Mouse (Mus musculus): ENCODE measurements at regions not wholly inside any gene's neighbourhood (a gene's known extent, or its start where the extent isn't known, plus 50 kb on each side); places are given as distances from the start of the nearest gene placed in this dataset.

- H3K4me3 ChIP-seq (ENCODE audit: control insufficient read depth in 1 of 2, insufficient read depth in 1 of 2, low read depth in 2 of 2, low read length in 2 of 2), result no peak overlapping the region
- H3K27me3 ChIP-seq (ENCODE audit: control insufficient read depth in 1 of 2, insufficient read depth in 2 of 2, low read length in 2 of 2), result no peaks in the 10 kb centered on the region
- no peak for TF ChIP-seq CTCF (IDR thresholded peaks at IDR 0.05 in 2 of 3, conservative IDR thresholded peaks at IDR 0.05 in 1 of 3; ENCODE audit: control insufficient read depth in 1 of 3, insufficient read depth in 1 of 3, low read depth in 2 of 3, low read length in 3 of 3, poor library complexity in 1 of 3, severe bottlenecking in 1 of 3)
- no peak for TF ChIP-seq MXI1 (IDR thresholded peaks at IDR 0.05; ENCODE audit: low read depth, low read length)
- no peak for TF ChIP-seq ZKSCAN1 (IDR thresholded peaks at IDR 0.05; ENCODE audit: low read depth, low read length)
- TF ChIP-seq MEF2A (IDR thresholded peaks at IDR 0.05; ENCODE audit: extremely low read depth, insufficient replicate concordance, low read depth, low read length, poor library complexity, severe bottlenecking), result no peak
- no peak for TF ChIP-seq CHD1 (IDR thresholded peaks at IDR 0.05; ENCODE audit: low read depth, low read length)
- TF ChIP-seq ZC3H11A (IDR thresholded peaks at IDR 0.05; ENCODE audit: low read depth, low read length), result no peak
- H3K27ac ChIP-seq (ENCODE audit: control insufficient read depth, low read depth, low read length), result no peak overlapping the region
- H3K9me3 ChIP-seq (replicated peaks; ENCODE audit: insufficient read depth, low read length), result no peaks in the 10 kb centered on the region
- H3K36me3 ChIP-seq (ENCODE audit: control insufficient read depth in 1 of 2, insufficient read depth in 2 of 2, low read length in 2 of 2), result no peaks in the 10 kb centered on the region
- H3K4me1 ChIP-seq (ENCODE audit: control insufficient read depth in 1 of 2, insufficient read depth in 2 of 2, low read length in 2 of 2), result no peaks in the 10 kb centered on the region
- no peaks in the 10 kb centered on the region for H3K79me2 ChIP-seq (ENCODE audit: control insufficient read depth, insufficient read depth, low read length, poor library complexity)
- no peak overlapping the region for H3K9ac ChIP-seq (ENCODE audit: control insufficient read depth, low read depth, low read length, poor library complexity, severe bottlenecking)
- DNase-seq (ENCODE audit: low read depth, low spot score), result no peak
Observed at GRCm38 (mm10) chr9:49987481-49987880, 188.8 kb upstream of the Ncam1 start.

- no peak for DNase-seq (ENCODE audit: low read depth, low spot score)
- TF ChIP-seq RCOR1 (IDR thresholded peaks at IDR 0.05; ENCODE audit: low read depth, low read length) (no peak), GATA1 (IDR thresholded peaks at IDR 0.05; ENCODE audit: low read depth, low read length) (no peak)
- Histone ChIP-seq H3K9me3 (replicated peaks; ENCODE audit: insufficient read depth, low read length) (no peaks in the 10 kb centered on the region), H3K27me3 (ENCODE audit: control insufficient read depth in 1 of 2, insufficient read depth in 2 of 2, low read length in 2 of 2) (no peaks in the 10 kb centered on the region), H3K36me3 (ENCODE audit: control insufficient read depth in 1 of 2, insufficient read depth in 2 of 2, low read length in 2 of 2) (no peaks in the 10 kb centered on the region), H3K4me1 (ENCODE audit: control insufficient read depth in 1 of 2, insufficient read depth in 2 of 2, low read length in 2 of 2) (no peaks in the 10 kb centered on the region), H3K27ac (ENCODE audit: control insufficient read depth, low read depth, low read length) (no peak overlapping the region), H3K79me2 (ENCODE audit: control insufficient read depth, insufficient read depth, low read length, poor library complexity) (no peaks in the 10 kb centered on the region), H3K4me3 (ENCODE audit: control insufficient read depth in 1 of 2, insufficient read depth in 1 of 2, low read depth in 2 of 2, low read length in 2 of 2) (no peak overlapping the region), H3K9ac (ENCODE audit: control insufficient read depth, low read depth, low read length, poor library complexity, severe bottlenecking) (no peak overlapping the region)
Observed at GRCm38 (mm10) chr9:49980344-49981207, 181.9 kb upstream of the Ncam1 start.

GRCm38 (mm10) chr9:49975938-49976671 is 177.4 kb upstream of the Ncam1 start:
- TF ChIP-seq USF1 (IDR thresholded peaks at IDR 0.05; ENCODE audit: low read depth, low read length), result no peak
- Histone ChIP-seq H3K4me3 (ENCODE audit: control insufficient read depth in 1 of 2, insufficient read depth in 1 of 2, low read depth in 2 of 2, low read length in 2 of 2) (no peak overlapping the region), H3K27ac (ENCODE audit: control insufficient read depth, low read depth, low read length) (no peak overlapping the region), H3K9me3 (replicated peaks; ENCODE audit: insufficient read depth, low read length) (no peaks in the 10 kb centered on the region), H3K4me1 (ENCODE audit: control insufficient read depth in 1 of 2, insufficient read depth in 2 of 2, low read length in 2 of 2) (no peaks in the 10 kb centered on the region), H3K27me3 (ENCODE audit: control insufficient read depth in 1 of 2, insufficient read depth in 2 of 2, low read length in 2 of 2) (no peaks in the 10 kb centered on the region), H3K36me3 (ENCODE audit: control insufficient read depth in 1 of 2, insufficient read depth in 2 of 2, low read length in 2 of 2) (no peaks in the 10 kb centered on the region), H3K79me2 (ENCODE audit: control insufficient read depth, insufficient read depth, low read length, poor library complexity) (no peaks in the 10 kb centered on the region), H3K9ac (ENCODE audit: control insufficient read depth, low read depth, low read length, poor library complexity, severe bottlenecking) (no peak overlapping the region)
- DNase-seq (ENCODE audit: low read depth, low spot score), result no peak

Data from MEL (cell line).